Mouse (Mus musculus): ENCODE measurements around the gene Syt2.

The Syt2 gene

GRCm38 (mm10) chr1:134727256-134727655 lies 80.8 kb downstream of the Syt2 start:
- ATAC-seq (ENCODE audit: insufficient number of reproducible peaks, low FRiP score, low TSS enrichment): no peak

GRCm38 (mm10) chr1:134733659-134734058 lies 87.2 kb downstream of the Syt2 start:
- ATAC-seq (ENCODE audit: insufficient number of reproducible peaks, low FRiP score, low TSS enrichment): no peak

- peak; percentile 59; the same call in 1 of the 2 replicates for ATAC-seq (ENCODE audit: insufficient number of reproducible peaks, low FRiP score, low TSS enrichment)
Observed at GRCm38 (mm10) chr1:134737463-134737862, 91.0 kb downstream of the Syt2 start.

- no peak for ATAC-seq (ENCODE audit: insufficient number of reproducible peaks, low FRiP score, low TSS enrichment)
Observed at GRCm38 (mm10) chr1:134741433-134741832, 95.0 kb downstream of the Syt2 start.

GRCm38 (mm10) chr1:134741946-134742661 lies 95.6 kb downstream of the Syt2 start:
- ATAC-seq (ENCODE audit: insufficient number of reproducible peaks, low FRiP score, low TSS enrichment): no peak

GRCm38 (mm10) chr1:134745648-134746047 lies 99.2 kb downstream of the Syt2 start:
- no peak for ATAC-seq (ENCODE audit: insufficient number of reproducible peaks, low FRiP score, low TSS enrichment)

- no peak for ATAC-seq (ENCODE audit: insufficient number of reproducible peaks, low FRiP score, low TSS enrichment)
Observed at GRCm38 (mm10) chr1:134747236-134748174, 101.0 kb downstream of the Syt2 start.

- ATAC-seq (ENCODE audit: insufficient number of reproducible peaks, low FRiP score, low TSS enrichment): peak; percentile 43; the same call in 1 of the 2 replicates
Observed at GRCm38 (mm10) chr1:134749889-134750288, 103.4 kb downstream of the Syt2 start.

- ATAC-seq (ENCODE audit: insufficient number of reproducible peaks, low FRiP score, low TSS enrichment): no peak
Observed at GRCm38 (mm10) chr1:134752447-134752846, 106.0 kb downstream of the Syt2 start.

GRCm38 (mm10) chr1:134753751-134754630 lies 107.5 kb downstream of the Syt2 start:
- ATAC-seq (ENCODE audit: insufficient number of reproducible peaks, low FRiP score, low TSS enrichment): no peak

GRCm38 (mm10) chr1:134754818-134755217 lies 108.3 kb downstream of the Syt2 start:
- ATAC-seq (ENCODE audit: insufficient number of reproducible peaks, low FRiP score, low TSS enrichment): no peak

GRCm38 (mm10) chr1:134755548-134756189 lies 109.2 kb downstream of the Syt2 start:
- ATAC-seq (ENCODE audit: insufficient number of reproducible peaks, low FRiP score, low TSS enrichment): no peak

- ATAC-seq (ENCODE audit: insufficient number of reproducible peaks, low FRiP score, low TSS enrichment): no peak
Observed at GRCm38 (mm10) chr1:134756190-134756873, 109.9 kb downstream of the Syt2 start.

GRCm38 (mm10) chr1:134757230-134757629 lies 110.8 kb downstream of the Syt2 start:
- ATAC-seq (ENCODE audit: insufficient number of reproducible peaks, low FRiP score, low TSS enrichment): no peak

- no peak for ATAC-seq (ENCODE audit: insufficient number of reproducible peaks, low FRiP score, low TSS enrichment)
Observed at GRCm38 (mm10) chr1:134759133-134759532, 112.7 kb downstream of the Syt2 start.

GRCm38 (mm10) chr1:134760642-134761041 lies 114.2 kb downstream of the Syt2 start:
- no peak for ATAC-seq (ENCODE audit: insufficient number of reproducible peaks, low FRiP score, low TSS enrichment)

GRCm38 (mm10) chr1:134761534-134761933 lies 115.1 kb downstream of the Syt2 start:
- ATAC-seq (ENCODE audit: insufficient number of reproducible peaks, low FRiP score, low TSS enrichment): no peak

- ATAC-seq (ENCODE audit: insufficient number of reproducible peaks, low FRiP score, low TSS enrichment): no peak
Observed at GRCm38 (mm10) chr1:134763250-134763649, 116.8 kb downstream of the Syt2 start.

- ATAC-seq (ENCODE audit: insufficient number of reproducible peaks, low FRiP score, low TSS enrichment): no peak
Observed at GRCm38 (mm10) chr1:134763776-134764438, 117.4 kb downstream of the Syt2 start.
